Mouse (Mus musculus): Measurements from ENCODE around the gene Zdbf2.

GRCm38 (mm10) chr1:63246862-63247521 is 26.1 kb upstream of the Zdbf2 start:
- no peak for TF ChIP-seq TBP (conservative IDR thresholded peaks at IDR 0.05; ENCODE audit: low read depth, low read length)
- TF ChIP-seq SMC3 (IDR thresholded peaks at IDR 0.05; ENCODE audit: low read depth, low read length): no peak
- TF ChIP-seq MAFK (IDR thresholded peaks at IDR 0.05; ENCODE audit: insufficient replicate concordance, low read length): no peak
- TF ChIP-seq CHD1 (IDR thresholded peaks at IDR 0.05; ENCODE audit: low read depth, low read length): no peak
- TF ChIP-seq CTCF (conservative IDR thresholded peaks at IDR 0.05 in 1 of 2, IDR thresholded peaks at IDR 0.05 in 1 of 2; ENCODE audit: low read depth in 2 of 2, low read length in 2 of 2): no peak
- no peak for TF ChIP-seq POLR2AphosphoS2 (IDR thresholded peaks at IDR 0.05; ENCODE audit: low read depth, low read length)
- no peak for TF ChIP-seq RCOR1 (conservative IDR thresholded peaks at IDR 0.05; ENCODE audit: low read depth, low read length)
- TF ChIP-seq MEF2A (IDR thresholded peaks at IDR 0.05; ENCODE audit: borderline replicate concordance, low read depth, low read length): no peak
- no peak for TF ChIP-seq MXI1 (IDR thresholded peaks at IDR 0.05; ENCODE audit: low read depth, low read length)
- TF ChIP-seq CHD2 (IDR thresholded peaks at IDR 0.05; ENCODE audit: low read length): no peak
- TF ChIP-seq POLR2A (IDR thresholded peaks at IDR 0.05; ENCODE audit: low read depth, low read length): no peak
- no peak for TF ChIP-seq ZNF384 (IDR thresholded peaks at IDR 0.05; ENCODE audit: low read depth, low read length)
- no peak for TF ChIP-seq MAX (IDR thresholded peaks at IDR 0.05; ENCODE audit: low read length)
- no peak for TF ChIP-seq UBTF (IDR thresholded peaks at IDR 0.05; ENCODE audit: low read depth, low read length)

Measured in CH12.LX (cell line).